Mouse (Mus musculus) erythroblast, adult 5-6 weeks (primary cell): ENCODE measurements around the gene Scfd2. TPM values are rescaled to one million over a fixed set of nuclear protein-coding genes. Genes with fewer than 3 reads are reported as not detected.

Experiments
- ATAC-seq: replicated peaks from 2 replicates; pipeline ENCODE4 v1.8.0; 2016; ENCODE audit warnings: moderate number of reproducible peaks, mild to moderate bottlenecking, moderate TSS enrichment, inconsistent platforms; ENCODE audit not compliant: poor library complexity, low FRiP score, severe bottlenecking
- total RNA-seq, 2 experiments: library from RNA; stranded (forward) in 1 of 2; stranded (reverse) in 1 of 2; fragments of 150-400 nt in 1 of 2; fragments of 200-764, 138-1000 nt in 1 of 2; gene quantifications; 2 replicates each; pipeline versions ENCODE4 v1.2.3 to v1.2.4; 2015 to 2017; ENCODE audit warnings: low replicate concordance in 2 of 2

The Scfd2 gene
- total RNA-seq, 2 experiments from 2014 or later = 1.8 to 3.5 TPM

- ATAC-seq = no peak
These were observed 214.4 kb downstream of the Scfd2 start for GRCm38 (mm10) chr5:74317174-74317573.

GRCm38 (mm10) chr5:74316333-74316945 lies 215.1 kb downstream of the Scfd2 start:
- no peak for ATAC-seq

GRCm38 (mm10) chr5:74315471-74316245 lies 215.9 kb downstream of the Scfd2 start:
- ATAC-seq = no peak

GRCm38 (mm10) chr5:74314501-74314900 lies 217.1 kb downstream of the Scfd2 start:
- no peak for ATAC-seq

- ATAC-seq = no peak
These were observed 218.0 kb downstream of the Scfd2 start for GRCm38 (mm10) chr5:74313542-74313941.

GRCm38 (mm10) chr5:74311865-74312264 lies 219.7 kb downstream of the Scfd2 start:
- ATAC-seq = no peak

- no peak for ATAC-seq
These were observed 220.2 kb downstream of the Scfd2 start for GRCm38 (mm10) chr5:74311200-74311825.

GRCm38 (mm10) chr5:74310101-74310500 lies 221.5 kb downstream of the Scfd2 start:
- no peak for ATAC-seq

GRCm38 (mm10) chr5:74307242-74307641 lies 224.3 kb downstream of the Scfd2 start:
- no peak for ATAC-seq

- no peak for ATAC-seq
These were observed 225.9 kb downstream of the Scfd2 start for GRCm38 (mm10) chr5:74305533-74306189.

GRCm38 (mm10) chr5:74304767-74305166 lies 226.8 kb downstream of the Scfd2 start:
- no peak for ATAC-seq

- ATAC-seq = no peak
These were observed 229.2 kb downstream of the Scfd2 start for GRCm38 (mm10) chr5:74302331-74302730.

GRCm38 (mm10) chr5:74301443-74301842 lies 230.1 kb downstream of the Scfd2 start:
- no peak for ATAC-seq

- no peak for ATAC-seq
These were observed 230.6 kb downstream of the Scfd2 start for GRCm38 (mm10) chr5:74300931-74301330.

- ATAC-seq = no peak
These were observed 231.4 kb downstream of the Scfd2 start for GRCm38 (mm10) chr5:74300140-74300539.

GRCm38 (mm10) chr5:74297113-74297512 lies 234.4 kb downstream of the Scfd2 start:
- ATAC-seq = no peak

GRCm38 (mm10) chr5:74296096-74296495 lies 235.5 kb downstream of the Scfd2 start:
- no peak for ATAC-seq

- ATAC-seq = no peak
These were observed 238.0 kb downstream of the Scfd2 start for GRCm38 (mm10) chr5:74293513-74293912.

- no peak for ATAC-seq
These were observed 239.5 kb downstream of the Scfd2 start for GRCm38 (mm10) chr5:74292050-74292449.

GRCm38 (mm10) chr5:74291575-74291974 lies 240.0 kb downstream of the Scfd2 start:
- ATAC-seq = no peak
